Mouse (Mus musculus) thymus, adult 2 months (tissue): Measurements from ENCODE around the gene Selp.

Experiments
- CTCF ChIP-seq: fragments of 200-500 bp; IDR thresholded peaks from 2 replicates; pipeline ENCODE4 v1.5.1; 2012; ENCODE audit warnings: mild to moderate bottlenecking, control low read depth, low read length, moderate library complexity, borderline replicate concordance; ENCODE audit not compliant: control insufficient read depth, poor library complexity, insufficient read depth; ENCODE audit errors: extremely low read depth
- POLR2A ChIP-seq: fragments of 200-500 bp; IDR thresholded peaks from 2 replicates; pipeline ENCODE4 v1.6.1; 2012; ENCODE audit warnings: mild to moderate bottlenecking, low read length, control low read depth, moderate library complexity; ENCODE audit not compliant: control insufficient read depth, poor library complexity, insufficient read depth; ENCODE audit errors: extremely low read depth

DNA sequence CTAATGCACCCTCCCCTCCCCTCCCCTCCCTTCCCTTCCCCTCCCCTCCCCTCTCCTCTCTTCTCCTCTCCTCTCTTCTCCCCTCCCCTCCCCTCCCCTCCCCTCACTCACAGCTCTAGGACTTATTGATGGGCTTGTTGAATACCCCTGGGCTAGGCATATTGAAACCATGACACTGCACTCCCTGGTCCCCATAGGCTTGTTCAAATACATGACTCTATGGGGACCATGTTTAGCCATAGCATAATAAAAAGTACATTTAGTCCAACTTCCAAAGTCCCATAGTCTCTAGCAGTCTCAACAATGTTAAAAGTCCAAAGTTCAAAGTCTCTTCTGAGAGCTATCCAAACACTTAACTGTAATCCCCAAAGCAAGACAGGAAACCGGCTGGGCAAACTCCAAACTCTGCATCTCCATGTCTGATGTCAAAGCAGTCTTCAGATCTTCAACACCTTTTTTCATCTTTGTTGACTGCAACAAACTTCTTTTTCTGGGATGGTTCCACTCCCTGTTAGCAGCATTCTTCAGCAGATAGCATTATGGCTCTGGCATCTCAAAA lies 72.0 kb downstream of the Selp start:
- TF ChIP-seq CTCF (no peak), POLR2A (no peak)
